Mouse (Mus musculus) lung, postnatal 0 days (tissue): ENCODE measurements around the gene Pes1.

ENCODE experiments used
- CTCF ChIP-seq: IDR thresholded peaks from 2 replicates; pipeline ENCODE4 v1.5.1; 2016; ENCODE audit warnings: antibody characterized with exemption, mild to moderate bottlenecking
- EP300 ChIP-seq: IDR thresholded peaks from 2 replicates; pipeline ENCODE4 v1.6.1; 2016; ENCODE audit warnings: antibody characterized with exemption, mild to moderate bottlenecking, control low read depth

DNA sequence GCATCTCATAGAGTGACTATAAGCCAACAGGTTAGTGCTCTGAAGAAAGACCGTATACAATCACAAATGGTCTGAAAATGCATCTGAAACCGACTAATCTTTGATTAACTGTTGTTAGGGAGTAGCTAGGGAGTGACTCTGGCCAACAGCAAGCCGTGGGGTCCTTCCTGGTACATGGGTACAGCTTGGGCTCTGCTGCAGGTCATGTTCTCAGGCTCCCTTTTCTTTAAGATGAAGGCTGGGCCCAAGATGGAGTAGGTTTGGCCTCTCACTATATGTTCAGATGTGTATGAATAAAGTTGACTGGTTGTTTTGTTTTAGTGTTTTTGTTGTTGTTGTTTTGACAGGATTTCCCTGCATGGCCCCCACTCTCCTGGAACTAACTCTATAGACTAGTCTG is 2.0 kb upstream of the Pes1 start:
- TF ChIP-seq EP300 (no peak), CTCF (no peak)
